Mouse (Mus musculus) midbrain, embryonic 14.5 days (tissue): ENCODE data around the gene Mtfr1l. TPM values are rescaled to one million over a fixed set of nuclear protein-coding genes. Genes with fewer than 3 reads are reported as not detected.

ENCODE experiments used
- ATAC-seq: fragments of 200-750 bp; cut with Nextera tagmentation; 2 replicates; pipeline ENCODE4 v1.8.0; 2017; ENCODE audit warnings: moderate number of reproducible peaks, moderate library complexity; ENCODE audit not compliant: low FRiP score, low TSS enrichment
- DNase-seq: peaks from one replicate; pipeline ENCODE4 v3.0.0-alpha.2; 2015
- H3K27ac ChIP-seq: fragments of 300-500 bp; sonication (generic); replicated peaks from 2 replicates; pipeline ENCODE4 v1.5.1; 2014; ENCODE audit warnings: mild to moderate bottlenecking, low read depth, low read length, moderate library complexity
- H3K27me3 ChIP-seq: fragments of 300-500 bp; sonication (generic); 2 replicates; pipeline ENCODE4 v1.6.1; 2014; ENCODE audit warnings: low read length, control low read depth, mixed read lengths; ENCODE audit not compliant: control insufficient read depth, insufficient read depth
- H3K36me3 ChIP-seq: fragments of 300-500 bp; sonication (generic); 2 replicates; pipeline ENCODE4 v1.6.1; 2014; ENCODE audit warnings: low read length, control low read depth; ENCODE audit not compliant: control insufficient read depth, insufficient read depth
- H3K4me1 ChIP-seq: fragments of 300-500 bp; sonication (generic); 2 replicates; pipeline ENCODE4 v1.6.1; 2014; ENCODE audit warnings: mild to moderate bottlenecking, antibody characterized with exemption, low read length, control low read depth; ENCODE audit not compliant: control insufficient read depth, insufficient read depth
- H3K4me2 ChIP-seq: fragments of 300-500 bp; sonication (generic); 2 replicates; pipeline ENCODE4 v1.6.1; 2014; ENCODE audit warnings: mild to moderate bottlenecking, low read length, moderate library complexity
- H3K4me3 ChIP-seq: fragments of 300-500 bp; sonication (generic); replicated peaks from 2 replicates; pipeline ENCODE4 v1.5.1; 2014; ENCODE audit warnings: low read depth, low read length
- H3K9ac ChIP-seq: fragments of 300-500 bp; sonication (generic); replicated peaks from 2 replicates; pipeline ENCODE4 v1.6.1; 2014; ENCODE audit warnings: mild to moderate bottlenecking, low read length, moderate library complexity
- H3K9me3 ChIP-seq: fragments of 300-500 bp; sonication (generic); 2 replicates; pipeline ENCODE4 v1.6.1; 2016; ENCODE audit warnings: low read length, control low read depth, mixed read lengths; ENCODE audit not compliant: control insufficient read depth
- WGBS: fragments of 180-500 bp; shearing (Covaris S2); extraction: QIAGEN DNeasy Blood & Tissue Kit; methylation state at CpG from one replicate; pipeline ENCODE4 v1.1.7; 2014; 5-methylcytosine and 5-hydroxymethylcytosine counted together
- polyA plus RNA-seq: library from polyadenylated mRNA; unstranded; fragments of >200 nt; fragmentation: Nextera tagmentation; extraction: Ambion mirVana; gene quantifications from 2 replicates; pipeline ENCODE4 v1.2.1, GENCODE M21; 2014

The Mtfr1l gene
- polyA plus RNA-seq, 1 experiment from 2014 or later: 181 TPM

GRCm38 (mm10) chr4:134515614-134516013 is 19.6 kb downstream of the Mtfr1l start:
- Histone ChIP-seq H3K4me2 (no peak overlapping the region), H3K4me1 (no peaks in the 10 kb centered on the region; the same call in 1 of the 2 replicates), H3K4me3 (no peak overlapping the region), H3K36me3 (no peaks in the 10 kb centered on the region), H3K9ac (no peak overlapping the region), H3K27ac (no peak overlapping the region), H3K27me3 (no peaks in the 10 kb centered on the region), H3K9me3 (no peaks in the 10 kb centered on the region)
- DNase-seq (no peak), ATAC-seq (no peak)
- WGBS: 82% methylated on average over 7 of the region's 7 CpGs

GRCm38 (mm10) chr4:134514309-134514930 is 20.8 kb downstream of the Mtfr1l start:
- ATAC-seq: no peak
- WGBS: 96% methylated on average over 11 of the region's 11 CpGs
- no peaks in the 10 kb centered on the region; the same call in 1 of the 2 replicates for H3K4me1 ChIP-seq

GRCm38 (mm10) chr4:134512798-134513197 is 22.4 kb downstream of the Mtfr1l start:
- H3K9me3 ChIP-seq: no peaks in the 10 kb centered on the region
- H3K4me1 ChIP-seq: no peaks in the 10 kb centered on the region; the same call in 1 of the 2 replicates
- ATAC-seq: no peak
- no peak overlapping the region for H3K27ac ChIP-seq
- DNase-seq: peak; percentile 60
- H3K4me2 ChIP-seq: peak overlapping the region; percentile 25; the same call in 1 of the 2 replicates
- no peak overlapping the region for H3K9ac ChIP-seq
- H3K27me3 ChIP-seq: no peaks in the 10 kb centered on the region
- no peak overlapping the region for H3K4me3 ChIP-seq
- peaks cover under 1% of the 10 kb centered on the region; the same call in 1 of the 2 replicates for H3K36me3 ChIP-seq
- 29% methylated on average over 14 of the region's 15 CpGs for WGBS

More at GRCm38 (mm10) chr4:134514309-134514930, 20.8 kb downstream of the Mtfr1l start:
- no peaks in the 10 kb centered on the region for H3K36me3 ChIP-seq
- H3K27ac ChIP-seq: no peak overlapping the region
- no peaks in the 10 kb centered on the region for H3K9me3 ChIP-seq
- no peak overlapping the region for H3K9ac ChIP-seq
- no peak overlapping the region for H3K4me2 ChIP-seq
- no peak for DNase-seq
- no peaks in the 10 kb centered on the region for H3K27me3 ChIP-seq
- H3K4me3 ChIP-seq: no peak overlapping the region

- Histone ChIP-seq H3K9me3 (no peaks in the 10 kb centered on the region), H3K27me3 (no peaks in the 10 kb centered on the region), H3K36me3 (peaks cover 10% of the 10 kb centered on the region; the same call in 1 of the 2 replicates), H3K9ac (no peak overlapping the region), H3K4me1 (no peaks in the 10 kb centered on the region; the same call in 1 of the 2 replicates), H3K4me3 (peak overlapping the region; percentile 43; the same call in 1 of the 2 replicates), H3K27ac (no peak overlapping the region), H3K4me2 (peak overlapping the region; percentile 91)
- DNase-seq (no peak), ATAC-seq (no peak)
- WGBS: 79% methylated on average over 6 of the region's 6 CpGs
These were observed 23.5 kb downstream of the Mtfr1l start for GRCm38 (mm10) chr4:134511730-134512129.

GRCm38 (mm10) chr4:134510845-134511411 is 24.3 kb downstream of the Mtfr1l start, which contains the start of gene Aunip:
TSS of gene Aunip (plus strand) at chr4:134510999.
- Histone ChIP-seq H3K4me1 (no peaks in the 10 kb centered on the region; the same call in 1 of the 2 replicates), H3K36me3 (peaks cover 10% of the 10 kb centered on the region; the same call in 1 of the 2 replicates), H3K4me2 (peak within 1 kb of the TSS; percentile 91), H3K27me3 (no peaks in the 10 kb centered on the region), H3K9ac (peak within 1 kb of the TSS; percentile 21; the same call in 1 of the 2 replicates), H3K27ac (no peak within 1 kb of the TSS), H3K9me3 (no peaks in the 10 kb centered on the region), H3K4me3 (peak within 1 kb of the TSS; percentile 43)
- peak; percentile 97 for DNase-seq
- ATAC-seq: peak; percentile 95
- WGBS: under 1% methylated on average over 42 of the region's 42 CpGs

GRCm38 (mm10) chr4:134510396-134510795 is 24.8 kb downstream of the Mtfr1l start:
- H3K4me3 ChIP-seq: peak overlapping the region; percentile 43; the same call in 1 of the 2 replicates
- WGBS: 78% methylated on average over 4 of the region's 4 CpGs

GRCm38 (mm10) chr4:134506713-134507112 is 28.5 kb downstream of the Mtfr1l start:
- H3K4me1 ChIP-seq: no peaks in the 10 kb centered on the region; the same call in 1 of the 2 replicates
- H3K4me2 ChIP-seq: no peak overlapping the region
- 88% methylated on average over 19 of the region's 19 CpGs for WGBS
- no peak overlapping the region for H3K9ac ChIP-seq
- ATAC-seq (no peak), DNase-seq (no peak)
- H3K36me3 ChIP-seq: peaks cover 10% of the 10 kb centered on the region; the same call in 1 of the 2 replicates
- no peak overlapping the region for H3K4me3 ChIP-seq
- no peaks in the 10 kb centered on the region for H3K9me3 ChIP-seq
- H3K27ac ChIP-seq: no peak overlapping the region
- no peaks in the 10 kb centered on the region for H3K27me3 ChIP-seq

More at GRCm38 (mm10) chr4:134510396-134510795, 24.8 kb downstream of the Mtfr1l start:
- Histone ChIP-seq H3K9ac (no peak overlapping the region), H3K4me1 (no peaks in the 10 kb centered on the region; the same call in 1 of the 2 replicates), H3K4me2 (peak overlapping the region; percentile 91), H3K9me3 (no peaks in the 10 kb centered on the region), H3K36me3 (peaks cover 10% of the 10 kb centered on the region; the same call in 1 of the 2 replicates), H3K27ac (no peak overlapping the region), H3K27me3 (no peaks in the 10 kb centered on the region)
- peak; percentile 38; the same call in 1 of the 2 replicates for ATAC-seq
- no peak for DNase-seq

GRCm38 (mm10) chr4:134505966-134506594 is 29.1 kb downstream of the Mtfr1l start:
- Histone ChIP-seq H3K27ac (no peak overlapping the region), H3K9me3 (no peaks in the 10 kb centered on the region), H3K36me3 (peaks cover 10% of the 10 kb centered on the region; the same call in 1 of the 2 replicates), H3K27me3 (no peaks in the 10 kb centered on the region), H3K9ac (no peak overlapping the region), H3K4me2 (no peak overlapping the region), H3K4me1 (no peaks in the 10 kb centered on the region; the same call in 1 of the 2 replicates), H3K4me3 (no peak overlapping the region)
- 83% methylated on average over 3 of the region's 4 CpGs for WGBS
- ATAC-seq (no peak), DNase-seq (no peak)
